Mouse (Mus musculus): Measurements from ENCODE around the gene Capns2. TPM values are rescaled to one million over a fixed set of nuclear protein-coding genes. Genes with fewer than 3 reads are reported as not detected.
"Not testable (repeated sequence)": the region's sequence is repeated elsewhere in the genome, so short reads cannot be mapped to it uniquely, and the experiment has no call there.

Capns2 gene
- polyA plus RNA-seq, 1 experiment = 0.39 TPM

DNA sequence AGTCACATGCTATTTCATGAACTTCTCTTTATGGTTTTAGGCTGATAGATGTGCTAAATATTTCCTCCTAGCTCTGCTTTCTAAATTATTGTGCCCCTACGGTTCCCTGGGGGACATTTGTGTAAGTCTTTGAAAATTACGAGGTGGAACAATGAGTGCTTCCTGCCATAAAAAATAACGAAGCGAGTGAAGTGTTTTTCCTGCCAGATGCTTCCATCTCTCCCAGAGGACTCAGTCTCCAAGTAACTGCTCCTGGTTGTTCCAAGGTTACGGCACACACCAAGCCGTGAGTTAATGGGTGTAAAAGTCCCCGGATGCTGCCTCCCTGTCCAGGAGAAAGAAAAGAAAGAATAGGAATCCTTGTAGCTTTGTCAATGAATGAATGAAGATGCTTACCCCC lies 30.9 kb upstream of the Capns2 start:
- Histone ChIP-seq H3K27ac (ENCODE audit: insufficient read depth, low read length) (no peak overlapping the region), H3K27me3 (ENCODE audit: control insufficient read depth, insufficient read depth, low read length) (no peaks in the 10 kb centered on the region), H3K4me3 (replicated peaks; ENCODE audit: insufficient read depth, low read depth, low read length) (no peak overlapping the region), H3K4me1 (ENCODE audit: control insufficient read depth, insufficient read depth, low read length) (no peaks in the 10 kb centered on the region)
- no peak for DNase-seq
- TF ChIP-seq POLR2A (IDR thresholded peaks at IDR 0.05; ENCODE audit: borderline replicate concordance, insufficient read depth, low read length) (no peak), CTCF (IDR thresholded peaks at IDR 0.05; ENCODE audit: borderline replicate concordance, insufficient read depth, low read depth, low read length) (no peak)
- WGBS = 21% methylated on average over 7 of the region's 7 CpGs

DNA sequence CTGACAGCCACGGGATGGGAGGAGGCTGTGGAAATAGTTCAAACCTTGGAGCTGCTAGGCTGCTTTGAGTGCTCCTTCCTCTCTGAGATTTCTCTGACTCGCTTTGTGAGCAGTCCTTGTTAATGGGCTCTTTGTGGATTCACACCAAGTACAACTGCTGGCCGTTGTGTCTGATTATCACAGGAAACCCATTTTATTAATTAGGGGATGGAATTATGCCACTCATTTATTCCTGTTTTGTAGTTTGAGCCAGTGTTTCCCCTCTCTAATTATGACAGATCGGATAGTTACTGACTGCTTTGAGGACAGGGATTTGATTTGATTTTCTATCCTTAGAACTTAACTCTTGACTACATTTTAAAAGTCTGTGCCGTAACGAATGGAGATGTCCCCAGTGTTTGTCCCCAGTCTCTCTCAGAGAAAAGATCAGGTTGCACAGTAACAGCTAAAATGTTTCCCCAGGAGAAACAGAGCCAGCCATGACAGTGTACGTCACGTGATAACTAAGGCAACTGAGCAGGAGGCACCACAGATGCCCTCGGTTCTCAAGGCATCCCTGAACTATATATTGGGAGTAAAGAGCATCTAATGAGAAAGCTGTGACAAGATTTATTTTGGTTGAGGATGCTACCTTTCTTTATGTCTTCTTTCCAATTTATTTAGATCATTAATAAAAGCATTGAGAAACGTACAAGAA lies 29.0 kb upstream of the Capns2 start:
- WGBS = 69% methylated on average over 10 of the region's 10 CpGs
- Histone ChIP-seq H3K27me3 (ENCODE audit: control insufficient read depth, insufficient read depth, low read length) (no peaks in the 10 kb centered on the region), H3K4me1 (ENCODE audit: control insufficient read depth, insufficient read depth, low read length) (no peaks in the 10 kb centered on the region), H3K4me3 (replicated peaks; ENCODE audit: insufficient read depth, low read depth, low read length) (no peak overlapping the region), H3K27ac (ENCODE audit: insufficient read depth, low read length) (no peak overlapping the region)
- TF ChIP-seq CTCF (IDR thresholded peaks at IDR 0.05; ENCODE audit: borderline replicate concordance, insufficient read depth, low read depth, low read length) = no peak
- TF ChIP-seq POLR2A (IDR thresholded peaks at IDR 0.05; ENCODE audit: borderline replicate concordance, insufficient read depth, low read length) = no peak
- no peak for DNase-seq

DNA sequence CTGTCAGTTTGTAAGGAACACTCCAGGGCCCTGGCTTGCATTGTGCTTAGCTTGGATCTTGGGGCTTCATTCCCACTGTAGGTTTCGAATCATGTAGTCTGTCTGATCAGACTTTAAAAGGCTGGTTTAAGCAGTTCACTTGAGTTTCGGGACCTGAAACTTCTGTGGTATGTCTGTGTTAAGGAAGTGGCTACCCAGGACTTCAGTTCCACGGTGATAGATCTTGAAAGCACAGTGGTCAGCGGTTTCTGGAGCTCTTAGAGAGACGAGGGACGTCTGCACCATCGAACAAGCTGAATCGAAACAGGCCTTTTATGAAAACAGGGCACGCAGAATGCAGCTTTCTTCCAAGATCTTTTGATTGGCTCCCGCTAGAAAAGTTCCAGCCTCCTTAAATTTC lies 25.4 kb upstream of the Capns2 start:
- Histone ChIP-seq H3K4me3 (replicated peaks; ENCODE audit: insufficient read depth, low read depth, low read length) (no peak overlapping the region), H3K27me3 (ENCODE audit: control insufficient read depth, insufficient read depth, low read length) (no peaks in the 10 kb centered on the region), H3K27ac (ENCODE audit: insufficient read depth, low read length) (no peak overlapping the region), H3K4me1 (ENCODE audit: control insufficient read depth, insufficient read depth, low read length) (no peaks in the 10 kb centered on the region)
- 76% methylated on average over 10 of the region's 10 CpGs for WGBS
- DNase-seq = no peak
- TF ChIP-seq POLR2A (IDR thresholded peaks at IDR 0.05; ENCODE audit: borderline replicate concordance, insufficient read depth, low read length) (no peak), CTCF (IDR thresholded peaks at IDR 0.05; ENCODE audit: borderline replicate concordance, insufficient read depth, low read depth, low read length) (no peak)

DNA sequence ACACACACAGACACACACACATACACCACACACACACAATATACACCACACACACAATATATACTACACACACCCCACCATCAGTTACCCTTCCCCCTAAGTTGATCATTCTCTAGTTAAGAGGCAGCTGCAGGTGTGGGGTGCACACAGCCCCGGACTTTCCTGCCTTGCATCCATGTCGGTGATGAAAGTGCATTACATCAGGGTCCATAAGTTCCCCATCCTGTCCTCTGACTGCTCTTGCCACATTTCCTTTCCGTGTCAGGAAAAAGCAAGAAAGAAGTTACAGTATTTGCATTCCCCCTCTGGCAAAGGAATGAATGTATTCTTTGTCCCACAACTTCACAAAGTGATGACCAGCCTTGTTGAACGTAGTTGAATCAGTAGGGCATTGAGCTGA lies 20.0 kb upstream of the Capns2 start:
- Histone ChIP-seq H3K4me3 (replicated peaks; ENCODE audit: insufficient read depth, low read depth, low read length) (no peak overlapping the region), H3K27ac (ENCODE audit: insufficient read depth, low read length) (no peak overlapping the region), H3K4me1 (ENCODE audit: control insufficient read depth, insufficient read depth, low read length) (no peaks in the 10 kb centered on the region), H3K27me3 (ENCODE audit: control insufficient read depth, insufficient read depth, low read length) (no peaks in the 10 kb centered on the region)
- 76% methylated on average over 4 of the region's 4 CpGs for WGBS
- no peak for TF ChIP-seq POLR2A (IDR thresholded peaks at IDR 0.05; ENCODE audit: borderline replicate concordance, insufficient read depth, low read length)
- TF ChIP-seq CTCF (IDR thresholded peaks at IDR 0.05; ENCODE audit: borderline replicate concordance, insufficient read depth, low read depth, low read length) = no peak
- DNase-seq = no peak

DNA sequence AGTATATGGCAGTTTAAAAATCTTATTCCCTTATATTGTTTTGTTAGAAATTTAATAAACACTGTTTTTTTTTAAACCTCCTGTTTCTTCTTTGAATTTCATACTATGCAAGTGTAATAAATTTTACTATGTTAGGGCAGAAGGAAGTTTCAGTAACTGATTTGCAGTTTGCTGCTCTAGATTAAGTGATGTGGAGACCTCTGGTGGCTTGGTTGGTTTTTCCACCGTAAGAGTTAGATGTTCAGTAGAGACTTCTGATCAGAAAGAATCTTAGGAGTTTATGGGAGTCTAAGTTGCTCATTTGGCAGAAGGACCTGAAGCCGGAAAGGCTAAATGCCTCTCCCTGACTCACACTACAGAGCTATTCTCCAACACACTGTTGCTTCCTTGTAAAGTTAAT lies 17.4 kb upstream of the Capns2 start:
- DNase-seq = no peak
- no peak for TF ChIP-seq CTCF (IDR thresholded peaks at IDR 0.05; ENCODE audit: borderline replicate concordance, insufficient read depth, low read depth, low read length)
- TF ChIP-seq POLR2A (IDR thresholded peaks at IDR 0.05; ENCODE audit: borderline replicate concordance, insufficient read depth, low read length) = no peak
- no peak overlapping the region for H3K4me3 ChIP-seq (replicated peaks; ENCODE audit: insufficient read depth, low read depth, low read length)
- H3K27ac ChIP-seq (ENCODE audit: insufficient read depth, low read length) = no peak overlapping the region
- WGBS = 69% methylated on average over 2 of the region's 2 CpGs
- H3K27me3 ChIP-seq (ENCODE audit: control insufficient read depth, insufficient read depth, low read length) = no peaks in the 10 kb centered on the region
- H3K4me1 ChIP-seq (ENCODE audit: control insufficient read depth, insufficient read depth, low read length) = no peaks in the 10 kb centered on the region

DNA sequence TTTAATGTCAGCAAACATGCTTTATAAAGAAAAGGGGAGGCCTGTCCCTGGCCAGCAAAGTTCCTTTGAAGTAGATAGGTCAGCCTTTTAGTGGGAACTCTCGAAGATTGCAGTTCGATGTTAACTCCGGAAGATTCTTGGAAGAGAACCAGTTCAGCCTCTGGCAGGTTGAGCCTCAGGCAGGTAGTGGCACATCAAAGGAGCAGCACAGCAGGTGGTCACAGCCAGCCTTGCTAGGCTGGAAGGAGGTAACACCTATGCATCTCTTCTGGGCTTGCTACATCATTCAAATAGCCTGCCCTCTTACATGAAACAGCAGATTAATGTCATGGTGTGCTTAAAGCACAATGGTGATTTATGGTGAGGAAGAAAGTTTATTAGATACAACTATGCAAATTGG lies 9.0 kb upstream of the Capns2 start:
- 91% methylated on average over 3 of the region's 3 CpGs for WGBS
- not testable (repeated sequence) for H3K27ac ChIP-seq (ENCODE audit: insufficient read depth, low read length); DNase-seq; H3K4me3 ChIP-seq (replicated peaks; ENCODE audit: insufficient read depth, low read depth, low read length); H3K27me3 ChIP-seq (ENCODE audit: control insufficient read depth, insufficient read depth, low read length); H3K4me1 ChIP-seq (ENCODE audit: control insufficient read depth, insufficient read depth, low read length)

DNA sequence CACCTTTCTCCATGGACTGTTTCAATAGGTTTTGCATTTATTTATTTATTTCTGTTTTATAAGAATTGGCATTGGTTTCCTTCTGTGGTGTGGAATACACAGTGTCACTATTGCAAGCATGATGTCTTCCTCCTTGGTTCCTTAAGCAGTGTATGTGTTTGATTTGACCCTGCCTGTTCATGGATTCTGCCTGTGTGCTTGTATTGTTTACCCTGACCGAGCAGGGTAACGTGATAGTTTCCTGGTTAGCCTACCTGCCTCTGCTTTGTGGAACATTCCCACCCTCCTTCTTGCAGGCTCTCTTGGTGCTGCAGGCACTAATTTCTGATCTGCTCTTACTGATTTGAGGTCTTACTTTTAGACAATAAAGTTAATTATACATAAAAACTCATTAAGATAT lies 7.3 kb upstream of the Capns2 start:
- TF ChIP-seq POLR2A (IDR thresholded peaks at IDR 0.05; ENCODE audit: borderline replicate concordance, insufficient read depth, low read length) = no peak
- no peak for TF ChIP-seq CTCF (IDR thresholded peaks at IDR 0.05; ENCODE audit: borderline replicate concordance, insufficient read depth, low read depth, low read length)
- Histone ChIP-seq H3K27me3 (ENCODE audit: control insufficient read depth, insufficient read depth, low read length) (no peaks in the 10 kb centered on the region), H3K27ac (ENCODE audit: insufficient read depth, low read length) (no peak overlapping the region), H3K4me3 (replicated peaks; ENCODE audit: insufficient read depth, low read depth, low read length) (no peak overlapping the region), H3K4me1 (ENCODE audit: control insufficient read depth, insufficient read depth, low read length) (no peaks in the 10 kb centered on the region)
- DNase-seq = no peak
- WGBS = 96% methylated on average over 2 of the region's 2 CpGs

DNA sequence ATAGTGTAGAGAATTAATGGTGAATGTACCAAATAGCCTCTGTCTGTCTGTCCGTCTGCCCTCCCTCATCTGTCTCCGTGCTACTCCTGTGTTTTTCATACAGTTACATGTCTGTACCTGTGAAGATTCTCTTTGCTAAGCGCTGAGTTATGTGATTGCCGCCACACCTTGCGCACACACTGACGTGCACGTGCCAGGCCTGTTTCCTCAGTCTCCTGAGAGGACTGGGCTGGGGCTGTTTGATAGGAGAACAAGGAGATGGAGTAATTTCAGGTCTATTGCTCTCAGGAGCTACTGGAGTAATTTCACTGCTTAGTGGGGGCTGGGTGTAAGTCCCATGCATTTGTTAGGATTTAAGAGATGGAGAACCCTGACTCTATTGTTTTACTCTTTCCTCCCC lies 6.2 kb upstream of the Capns2 start:
- 93% methylated on average over 7 of the region's 7 CpGs for WGBS
- Histone ChIP-seq H3K4me1 (ENCODE audit: control insufficient read depth, insufficient read depth, low read length) (no peaks in the 10 kb centered on the region), H3K27ac (ENCODE audit: insufficient read depth, low read length) (no peak overlapping the region), H3K4me3 (replicated peaks; ENCODE audit: insufficient read depth, low read depth, low read length) (no peak overlapping the region), H3K27me3 (ENCODE audit: control insufficient read depth, insufficient read depth, low read length) (no peaks in the 10 kb centered on the region)
- no peak for DNase-seq
- TF ChIP-seq POLR2A (IDR thresholded peaks at IDR 0.05; ENCODE audit: borderline replicate concordance, insufficient read depth, low read length) (no peak), CTCF (IDR thresholded peaks at IDR 0.05; ENCODE audit: borderline replicate concordance, insufficient read depth, low read depth, low read length) (no peak)

Data from cerebellum, adult 2 months (tissue).